In the genomic region with DNA sequence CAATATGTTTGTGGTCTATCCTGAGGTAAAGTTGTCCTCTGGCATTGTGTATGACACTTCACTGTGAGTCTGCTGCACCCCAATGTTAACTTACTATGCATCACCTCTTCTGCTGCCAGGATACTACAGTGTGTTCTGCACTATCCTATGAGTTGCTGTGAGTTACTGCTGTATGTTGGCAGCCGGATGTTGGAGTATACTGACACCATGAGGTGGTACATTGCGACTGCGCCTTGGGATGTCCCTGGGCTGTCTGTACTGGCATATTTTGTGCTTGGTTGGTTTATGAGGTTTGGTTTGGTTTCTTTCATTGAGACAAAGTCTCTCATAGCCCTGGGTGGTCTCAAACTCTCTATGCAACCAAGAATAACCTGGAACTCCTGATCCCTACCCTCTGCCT, we compare ENCODE assay signal across 8 mouse cellular contexts. TPM values are rescaled to one million over a fixed set of nuclear protein-coding genes. Genes with fewer than 3 reads are reported as not detected.
DNase-seq lines count a peak whose midpoint lies in the region; ATAC-seq lines count a peak whose summit lies in the region.

No protein-coding gene starts in this region.

- DNase-seq in adrenal gland, adult (ENCODE audit: inconsistent age in 2 of 2, low spot score in 1 of 2) = peak; percentile 43 to 80
- no peak for DNase-seq in adrenal gland, postnatal 4 days (ENCODE audit: low spot score in 2 of 2)
- peak; percentile 47 for DNase-seq in midbrain, embryonic 14.5 days
- DNase-seq in midbrain, embryonic 11.5 days (ENCODE audit: low spot score, missing footprints) = no peak
- peak; percentile 12 to 58 for DNase-seq in frontal cortex, postnatal 36 days (ENCODE audit: low spot score in 2 of 2)
- peak; percentile 64 to 67 for DNase-seq in kidney, postnatal 4 days
- DNase-seq in thymus, postnatal 4 days = peak; percentile 52

- 49% methylated on average over 3 of the region's 3 CpGs for WGBS in midbrain, embryonic 14.5 days
- 47% methylated on average over 3 of the region's 3 CpGs for WGBS in midbrain, embryonic 11.5 days

- no peak overlapping the region for H3K9ac ChIP-seq in midbrain, embryonic 14.5 days (replicated peaks; ENCODE audit: low read length)
- no peak overlapping the region for H3K9ac ChIP-seq in midbrain, embryonic 11.5 days (ENCODE audit: low read length)

- ATAC-seq in midbrain, embryonic 14.5 days (ENCODE audit: low FRiP score, low TSS enrichment) = no peak
- no peak for ATAC-seq in midbrain, embryonic 11.5 days (ENCODE audit: low FRiP score)
- peak; percentile 68; the same call in 1 of the 2 replicates for ATAC-seq in megakaryocyte-erythroid progenitor cell, adult 5-6 weeks (replicated peaks; ENCODE audit: low FRiP score, low TSS enrichment, poor library complexity, severe bottlenecking)

- H3K4me3 ChIP-seq in midbrain, embryonic 14.5 days (replicated peaks; ENCODE audit: low read depth, low read length) = no peak overlapping the region
- H3K4me3 ChIP-seq in midbrain, embryonic 11.5 days (ENCODE audit: low read depth, low read length) = no peak overlapping the region

- no peak overlapping the region for H3K4me2 ChIP-seq in midbrain, embryonic 14.5 days (ENCODE audit: low read length)
- no peak overlapping the region for H3K4me2 ChIP-seq in midbrain, embryonic 11.5 days

- no peaks in the 10 kb centered on the region for H3K4me1 ChIP-seq in midbrain, embryonic 14.5 days (ENCODE audit: control insufficient read depth, insufficient read depth, low read length)
- no peaks in the 10 kb centered on the region for H3K4me1 ChIP-seq in midbrain, embryonic 11.5 days (ENCODE audit: control insufficient read depth, insufficient read depth, low read length)

- H3K27me3 ChIP-seq in midbrain, embryonic 14.5 days (ENCODE audit: control insufficient read depth, insufficient read depth, low read length) = no peaks in the 10 kb centered on the region
- no peaks in the 10 kb centered on the region for H3K27me3 ChIP-seq in midbrain, embryonic 11.5 days (ENCODE audit: control insufficient read depth, insufficient read depth, low read length)

- H3K9me3 ChIP-seq in midbrain, embryonic 14.5 days (ENCODE audit: control insufficient read depth, low read length) = no peaks in the 10 kb centered on the region
- no peaks in the 10 kb centered on the region; the same call in none of the 2 replicates for H3K9me3 ChIP-seq in midbrain, embryonic 11.5 days (ENCODE audit: control insufficient read depth, low read length)

- no peak overlapping the region for H3K27ac ChIP-seq in midbrain, embryonic 14.5 days (replicated peaks; ENCODE audit: low read depth, low read length)
- H3K27ac ChIP-seq in midbrain, embryonic 11.5 days (ENCODE audit: low read depth, low read length) = no peak overlapping the region

- H3K36me3 ChIP-seq in midbrain, embryonic 14.5 days (ENCODE audit: control insufficient read depth, insufficient read depth, low read length) = no peaks in the 10 kb centered on the region
- H3K36me3 ChIP-seq in midbrain, embryonic 11.5 days (ENCODE audit: control insufficient read depth, insufficient read depth, low read length) = no peaks in the 10 kb centered on the region

RNA-seq across cellular contexts. Expression of a gene that starts 8.5 kb away (rescaled TPM):
- 100 to 1,000 TPM; 148 to 161 TPM for total RNA-seq in adrenal gland, postnatal 4 days (2021)
- polyA plus RNA-seq in midbrain, embryonic 14.5 days (2014; fragmentation: Nextera tagmentation; extraction: Ambion mirVana) = not detected in 2 replicates
- polyA plus RNA-seq in midbrain, embryonic 11.5 days (2014; fragmentation: Nextera tagmentation; extraction: Ambion mirVana) = not detected in 2 replicates
- total RNA-seq in megakaryocyte-erythroid progenitor cell, adult 5-6 weeks (2014; fragmentation: Nextera tagmentation) = not detected in 2 replicates
- not detected in 2 replicates for total RNA-seq in megakaryocyte-erythroid progenitor cell, adult 5-6 weeks (2017)

RNA-seq across cellular contexts. Expression of a gene that starts 25.4 kb away (rescaled TPM):
- not detected for total RNA-seq in adrenal gland, postnatal 4 days (2021)
- polyA plus RNA-seq in midbrain, embryonic 14.5 days (2014; fragmentation: Nextera tagmentation; extraction: Ambion mirVana) = 0.18 and 0.22 TPM in 2 replicates
- polyA plus RNA-seq in midbrain, embryonic 11.5 days (2014; fragmentation: Nextera tagmentation; extraction: Ambion mirVana) = 0.11 and 0.19 TPM in 2 replicates
- total RNA-seq in megakaryocyte-erythroid progenitor cell, adult 5-6 weeks (2014; fragmentation: Nextera tagmentation) = not detected in 2 replicates
- not detected in 2 replicates for total RNA-seq in megakaryocyte-erythroid progenitor cell, adult 5-6 weeks (2017)

RNA-seq across cellular contexts. Expression of a gene that starts 38.4 kb away (rescaled TPM):
- 100 to 1,000 TPM; 106 to 111 TPM for total RNA-seq in adrenal gland, postnatal 4 days (2021)
- 57.3 and 68.7 TPM in 2 replicates for polyA plus RNA-seq in midbrain, embryonic 14.5 days (2014; fragmentation: Nextera tagmentation; extraction: Ambion mirVana)
- 36.4 and 43.5 TPM in 2 replicates for polyA plus RNA-seq in midbrain, embryonic 11.5 days (2014; fragmentation: Nextera tagmentation; extraction: Ambion mirVana)
- total RNA-seq in megakaryocyte-erythroid progenitor cell, adult 5-6 weeks (2014; fragmentation: Nextera tagmentation) = 23.6 and 24.3 TPM in 2 replicates
- total RNA-seq in megakaryocyte-erythroid progenitor cell, adult 5-6 weeks (2017) = 19.5 and 22.1 TPM in 2 replicates

RNA-seq across cellular contexts. Expression of a gene that starts 50.5 kb away (rescaled TPM):
- total RNA-seq in adrenal gland, postnatal 4 days (2021) = 10 to 100 TPM; 53.3 to 60.8 TPM
- 87.7 and 99.6 TPM in 2 replicates for polyA plus RNA-seq in midbrain, embryonic 14.5 days (2014; fragmentation: Nextera tagmentation; extraction: Ambion mirVana)
- 57.4 and 59.1 TPM in 2 replicates for polyA plus RNA-seq in midbrain, embryonic 11.5 days (2014; fragmentation: Nextera tagmentation; extraction: Ambion mirVana)
- total RNA-seq in megakaryocyte-erythroid progenitor cell, adult 5-6 weeks (2014; fragmentation: Nextera tagmentation) = 16.2 and 30.1 TPM in 2 replicates
- 3.0 and 7.5 TPM in 2 replicates for total RNA-seq in megakaryocyte-erythroid progenitor cell, adult 5-6 weeks (2017)

RNA-seq across cellular contexts. Expression of a gene that starts 52.7 kb away (rescaled TPM):
- total RNA-seq in adrenal gland, postnatal 4 days (2021) = not detected
- not detected in 2 replicates for polyA plus RNA-seq in midbrain, embryonic 14.5 days (2014; fragmentation: Nextera tagmentation; extraction: Ambion mirVana)
- polyA plus RNA-seq in midbrain, embryonic 11.5 days (2014; fragmentation: Nextera tagmentation; extraction: Ambion mirVana) = not detected in 2 replicates
- not detected in 2 replicates for total RNA-seq in megakaryocyte-erythroid progenitor cell, adult 5-6 weeks (2014; fragmentation: Nextera tagmentation)
- total RNA-seq in megakaryocyte-erythroid progenitor cell, adult 5-6 weeks (2017) = not detected in 2 replicates

Comparison
In these comparisons a context has a peak if more than half of its experiments do, and no peak if none do; other contexts are left out.
1. DNase-seq: peak in adrenal gland, adult (2 of 2), midbrain, embryonic 14.5 days (single experiment), frontal cortex, postnatal 36 days (2 of 2), kidney, postnatal 4 days (2 of 2) and thymus, postnatal 4 days (single experiment); none in adrenal gland, postnatal 4 days (0 of 2) and midbrain, embryonic 11.5 days (single experiment).
2. RNA of a gene that starts 8.5 kb away (total RNA-seq): 148 to 161 TPM in adrenal gland, postnatal 4 days; not detected in megakaryocyte-erythroid progenitor cell, adult 5-6 weeks; every median in the first group is over 100 times any median in the second.
3. RNA of a gene that starts 38.4 kb away (total RNA-seq): 106 to 111 TPM in adrenal gland, postnatal 4 days; 19.5 to 24.3 TPM in megakaryocyte-erythroid progenitor cell, adult 5-6 weeks; every median in the first group is over 4 times any median in the second.